Mouse (Mus musculus): ENCODE measurements around the gene Cyth4. TPM values are rescaled to one million over a fixed set of nuclear protein-coding genes. Genes with fewer than 3 reads are reported as not detected.
A peak's percentile ranks its signal among the peaks of the same experiment; 100 is the strongest.

Cyth4 gene
- polyA plus RNA-seq, 3 experiments from 2014 or later = 236 to 339 (median 298) TPM

DNA sequence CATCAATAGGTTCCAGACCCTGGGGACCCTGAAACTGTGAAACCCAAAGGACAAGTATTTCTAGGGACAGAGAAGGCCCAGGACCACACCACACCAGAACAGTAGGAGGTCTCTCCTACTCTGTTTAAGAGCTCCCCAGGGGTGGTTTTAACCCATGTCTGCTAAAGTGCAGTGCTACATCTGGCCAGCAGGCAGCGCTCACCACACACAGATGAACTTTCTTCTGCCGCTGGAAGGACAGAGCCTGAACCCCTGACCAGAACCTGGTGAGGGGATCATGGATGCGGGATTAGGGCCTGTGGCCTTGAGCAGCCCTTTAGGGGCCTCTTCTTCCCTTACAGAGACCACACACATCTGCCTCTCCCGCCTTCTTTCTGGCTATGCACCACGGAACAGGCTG is 26.6 kb downstream of the Cyth4 start:
- peak; percentile 49 for ATAC-seq

GRCm38 (mm10) chr15:78624431-78624950 is 27.6 kb downstream of the Cyth4 start:
- ATAC-seq = no peak

- ATAC-seq = no peak
Measured at GRCm38 (mm10) chr15:78624961-78625360, 28.1 kb downstream of the Cyth4 start.

DNA sequence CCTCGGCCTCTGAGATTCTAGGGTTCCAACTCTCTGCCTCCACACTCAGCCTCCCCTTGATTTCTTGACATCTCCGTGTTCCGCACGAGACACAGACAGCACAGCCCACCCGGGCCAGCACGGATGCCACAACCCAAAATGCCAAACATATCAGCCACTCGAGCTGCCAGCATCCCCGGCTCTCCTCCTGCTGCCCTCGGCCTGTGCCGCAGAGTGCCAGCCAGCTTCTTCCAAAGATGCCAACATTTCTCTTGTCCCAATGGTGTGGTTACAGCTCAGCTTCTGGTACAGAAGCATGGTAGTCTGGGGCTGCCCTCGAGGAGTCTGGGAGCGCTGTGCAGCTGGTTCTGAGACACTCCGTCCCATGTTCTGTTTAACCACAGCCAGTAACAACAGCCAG is 29.4 kb downstream of the Cyth4 start:
- no peak for ATAC-seq

- ATAC-seq = no peak
Measured at GRCm38 (mm10) chr15:78632387-78632786, 35.5 kb downstream of the Cyth4 start.

GRCm38 (mm10) chr15:78633413-78633812 is 36.6 kb downstream of the Cyth4 start:
- ATAC-seq = no peak

GRCm38 (mm10) chr15:78634095-78634737 is 37.4 kb downstream of the Cyth4 start:
- ATAC-seq = no peak

DNA sequence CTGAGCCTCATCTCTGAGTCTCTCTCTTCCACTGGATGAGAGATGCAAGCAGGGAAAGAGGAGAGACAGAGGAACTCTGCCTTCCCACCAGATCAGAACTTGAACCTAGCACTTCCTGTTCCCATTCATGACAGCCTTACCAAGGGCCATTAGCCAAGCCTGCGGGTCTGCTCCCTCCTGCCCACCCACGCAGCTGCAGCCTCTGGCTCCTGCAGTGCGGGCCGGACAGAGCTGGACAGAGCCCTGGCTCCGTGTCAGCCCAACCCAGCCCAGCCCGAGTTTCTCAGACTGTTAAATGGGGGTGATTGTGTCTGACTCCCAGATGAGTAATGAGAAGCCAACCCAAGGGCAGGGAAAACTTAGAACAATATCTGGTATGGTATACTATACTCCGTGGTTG is 38.4 kb downstream of the Cyth4 start:
- ATAC-seq = no peak

GRCm38 (mm10) chr15:78643633-78644032 is 46.8 kb downstream of the Cyth4 start:
- no peak for ATAC-seq

- no peak for ATAC-seq
Measured at GRCm38 (mm10) chr15:78644606-78645005, 47.8 kb downstream of the Cyth4 start.

GRCm38 (mm10) chr15:78647746-78648145 is 50.9 kb downstream of the Cyth4 start:
- no peak for ATAC-seq

DNA sequence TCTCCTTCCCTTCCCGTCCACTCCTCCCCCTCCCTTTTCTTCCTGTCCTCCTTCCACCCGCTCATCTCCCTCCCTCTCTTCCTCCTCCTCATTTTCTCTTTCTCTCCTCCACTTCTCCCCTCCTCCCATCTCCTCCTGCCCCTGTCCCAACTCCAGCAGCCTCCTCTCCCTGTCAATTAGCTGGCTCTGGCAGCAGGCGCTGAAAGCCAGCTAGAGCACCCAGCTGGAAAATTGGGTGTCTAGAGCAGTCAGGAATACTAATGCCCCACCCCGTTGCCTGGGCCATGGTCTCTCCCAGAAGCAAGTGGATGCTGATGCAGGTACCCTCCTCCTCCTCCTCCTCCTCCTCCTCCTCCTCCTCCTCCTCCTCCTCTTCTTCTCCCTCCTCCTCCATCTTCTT is 54.3 kb downstream of the Cyth4 start:
- no peak for ATAC-seq

GRCm38 (mm10) chr15:78664268-78664667 is 67.4 kb downstream of the Cyth4 start:
- ATAC-seq = no peak

- ATAC-seq = no peak
Measured at GRCm38 (mm10) chr15:78669221-78669871, 72.5 kb downstream of the Cyth4 start.

DNA sequence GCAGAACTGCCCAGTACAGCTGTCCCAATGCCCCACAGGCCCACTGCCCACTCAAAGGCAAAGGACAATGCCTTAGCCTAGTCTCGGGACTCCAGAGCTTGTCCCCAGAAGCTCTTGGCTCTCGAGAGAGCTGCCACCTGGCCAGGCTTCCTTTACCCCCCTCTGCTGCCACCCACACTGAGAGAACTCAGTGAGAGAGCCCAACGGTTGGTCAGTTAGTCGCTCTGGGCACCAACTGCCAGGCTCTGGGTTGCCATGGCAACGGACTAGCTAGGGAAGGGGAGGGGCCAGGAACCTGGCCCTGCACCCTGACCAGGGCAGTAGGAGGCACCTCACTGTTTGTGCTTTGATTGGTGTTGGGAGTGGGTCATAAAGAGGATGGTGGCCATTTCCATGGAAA is 73.5 kb downstream of the Cyth4 start:
- ATAC-seq = no peak

Other genes starting within 250 kb of the Cyth4 start
- not detected for gene Tex33, start 201.1 kb upstream of the Cyth4 start, polyA plus RNA-seq (2017; shearing (Covaris generic))
- gene Tst, start 191.1 kb upstream of the Cyth4 start, polyA plus RNA-seq (2017; shearing (Covaris generic)) = 1 to 10 TPM; 1.8 to 5.3 (median 2.1) TPM
- 1 to 10 TPM in 2 of 3 experiments, under 1 TPM in 1; 0.63 to 3.3 (median 2.6) TPM for gene Mpst, start 190.6 kb upstream of the Cyth4 start, polyA plus RNA-seq (2017; shearing (Covaris generic))
- gene Kctd17, start 168.5 kb upstream of the Cyth4 start, polyA plus RNA-seq (2017; shearing (Covaris generic)) = 10 to 100 TPM in 1 of 3 experiments, 1 to 10 TPM in 2; 7.5 to 14.9 (median 8.8) TPM
- not detected for gene Tmprss6, start 128.4 kb upstream of the Cyth4 start, polyA plus RNA-seq (2017; shearing (Covaris generic))
- 100 to 1,000 TPM; 427 to 674 (median 450) TPM for gene Il2rb, start 101.8 kb upstream of the Cyth4 start, polyA plus RNA-seq (2017; shearing (Covaris generic))
- 10 to 100 TPM in 1 of 3 experiments, 1 to 10 TPM in 2; 7.7 to 24.3 (median 8.0) TPM for gene C1qtnf6, start 65.6 kb upstream of the Cyth4 start, polyA plus RNA-seq (2017; shearing (Covaris generic))
- under 1 TPM in 1 of 3 experiments, not detected in 2; 0.17 TPM for gene Sstr3, start 52.4 kb upstream of the Cyth4 start, polyA plus RNA-seq (2017; shearing (Covaris generic))
- 1,000 to 10,000 TPM; 2,973 to 4,396 (median 4,109) TPM for gene Rac2, start 24.3 kb upstream of the Cyth4 start, polyA plus RNA-seq (2017; shearing (Covaris generic))
- gene Elfn2, start 121.7 kb downstream of the Cyth4 start, polyA plus RNA-seq (2017; shearing (Covaris generic)) = under 1 TPM in 1 of 3 experiments, not detected in 2; 0.05 TPM
- 10 to 100 TPM; 45.8 to 70.7 (median 62.8) TPM for gene Mfng, start 176.4 kb downstream of the Cyth4 start, polyA plus RNA-seq (2017; shearing (Covaris generic))
- gene Card10, start 206.0 kb downstream of the Cyth4 start, polyA plus RNA-seq (2017; shearing (Covaris generic)) = under 1 TPM; 0.15 to 0.26 (median 0.19) TPM
- not detected for gene Cdc42ep1, start 245.6 kb downstream of the Cyth4 start, polyA plus RNA-seq (2017; shearing (Covaris generic))

Measured in inflammation-experienced regulatory T-cells, adult 6 months (primary cell).